Mouse (Mus musculus): ENCODE data around the gene Ppp1r10. TPM values are rescaled to one million over a fixed set of nuclear protein-coding genes. Genes with fewer than 3 reads are reported as not detected.

The Ppp1r10 gene
- polyA plus RNA-seq, 1 experiment from 2014 or later: 47.1 TPM

- Histone ChIP-seq H3K9me3 (no peaks in the 10 kb centered on the region), H3K27me3 (replicated peaks) (no peaks in the 10 kb centered on the region), H3K4me1 (peaks cover 31% of the 10 kb centered on the region), H3K36me3 (replicated peaks) (peaks cover 24% of the 10 kb centered on the region), H3K9ac (peak overlapping the region; percentile 90), H3K27ac (peak overlapping the region; percentile 92), H3K4me2 (peak overlapping the region; percentile 88), H3K4me3 (peak overlapping the region; percentile 74)
- 24% methylated on average over 20 of the region's 20 CpGs for WGBS
- ATAC-seq (replicated peaks): peak; percentile 56
Measured at GRCm38 (mm10) chr17:35909186-35909918, 6.9 kb upstream of the Ppp1r10 start.

- WGBS: 3% methylated on average over 25 of the region's 25 CpGs
- peaks cover 33% of the 10 kb centered on the region for H3K4me1 ChIP-seq
- peak within 1 kb of the TSS; percentile 74 for H3K4me3 ChIP-seq
- H3K27me3 ChIP-seq (replicated peaks): no peaks in the 10 kb centered on the region
- peak; percentile 91 for ATAC-seq (replicated peaks)
- H3K27ac ChIP-seq: peak within 1 kb of the TSS; percentile 92
- peak within 1 kb of the TSS; percentile 88 for H3K4me2 ChIP-seq
- no peaks in the 10 kb centered on the region for H3K9me3 ChIP-seq
- peak within 1 kb of the TSS; percentile 90 for H3K9ac ChIP-seq
- H3K36me3 ChIP-seq (replicated peaks): peaks cover 19% of the 10 kb centered on the region
Measured at GRCm38 (mm10) chr17:35909919-35910369, 6.3 kb upstream of the Ppp1r10 start, which contains the start of gene Atat1. Atat1 (minus strand) TSS chr17:35910075.

- Histone ChIP-seq H3K4me1 (peaks cover 21% of the 10 kb centered on the region), H3K9ac (no peak overlapping the region), H3K27me3 (replicated peaks) (no peaks in the 10 kb centered on the region), H3K4me3 (peak overlapping the region; percentile 57; the same call in 1 of the 2 replicates), H3K9me3 (no peaks in the 10 kb centered on the region), H3K27ac (no peak overlapping the region), H3K4me2 (peak overlapping the region; percentile 61; the same call in 1 of the 2 replicates), H3K36me3 (replicated peaks) (0 out of 2 replicates have a peak, but pooled peaks cover 5% of the 10 kb centered on the region)
- no peak for ATAC-seq (replicated peaks)
- 88% methylated on average over 6 of the region's 6 CpGs for WGBS
Measured at GRCm38 (mm10) chr17:35914975-35915374, 1.3 kb upstream of the Ppp1r10 start.

DNA sequence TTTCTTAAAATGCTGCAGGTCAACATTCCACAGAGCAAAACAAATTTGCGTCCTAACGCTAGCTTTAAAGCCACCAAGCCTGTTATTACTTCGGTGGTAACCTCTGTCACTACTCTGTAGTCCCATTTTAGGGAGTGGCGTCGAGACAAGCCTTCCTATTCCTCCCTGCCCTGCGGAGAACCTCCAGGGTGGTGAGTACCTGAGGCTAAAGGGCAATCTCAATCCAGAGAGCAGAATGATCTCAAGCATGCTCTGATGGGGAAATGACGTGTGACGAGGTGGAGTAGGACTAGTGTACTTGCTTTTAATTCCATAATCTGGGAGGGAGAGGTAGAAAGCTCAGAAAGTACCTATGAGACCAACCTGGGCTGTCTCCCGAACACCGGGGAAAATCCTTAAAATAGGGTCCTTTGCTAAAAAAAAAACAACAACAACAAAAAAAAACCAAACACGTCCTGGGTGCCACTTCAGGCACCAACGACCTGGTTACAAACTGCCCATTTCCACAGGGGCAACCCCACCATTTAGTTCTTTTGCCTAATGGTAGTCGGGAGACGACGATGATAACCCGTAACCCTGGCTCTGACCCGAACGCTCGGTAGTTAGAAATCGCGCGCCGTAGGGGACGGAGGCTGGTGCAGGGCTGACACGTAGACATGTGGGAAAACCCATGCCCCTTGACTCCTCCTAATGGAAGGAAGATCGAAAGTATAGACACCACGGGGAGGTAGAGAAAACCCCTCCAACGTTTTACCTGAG lies 517 bp upstream of the Ppp1r10 start:
- 4% methylated on average over 28 of the region's 28 CpGs for WGBS
- Histone ChIP-seq H3K4me3 (peak overlapping the region; percentile 57), H3K4me1 (peaks cover 27% of the 10 kb centered on the region), H3K27ac (peak overlapping the region; percentile 96), H3K9me3 (no peaks in the 10 kb centered on the region), H3K4me2 (peak overlapping the region; percentile 61), H3K27me3 (replicated peaks) (no peaks in the 10 kb centered on the region), H3K9ac (peak overlapping the region; percentile 52), H3K36me3 (replicated peaks) (0 out of 2 replicates have a peak, but pooled peaks cover 5% of the 10 kb centered on the region)
- ATAC-seq (replicated peaks): no peak

DNA sequence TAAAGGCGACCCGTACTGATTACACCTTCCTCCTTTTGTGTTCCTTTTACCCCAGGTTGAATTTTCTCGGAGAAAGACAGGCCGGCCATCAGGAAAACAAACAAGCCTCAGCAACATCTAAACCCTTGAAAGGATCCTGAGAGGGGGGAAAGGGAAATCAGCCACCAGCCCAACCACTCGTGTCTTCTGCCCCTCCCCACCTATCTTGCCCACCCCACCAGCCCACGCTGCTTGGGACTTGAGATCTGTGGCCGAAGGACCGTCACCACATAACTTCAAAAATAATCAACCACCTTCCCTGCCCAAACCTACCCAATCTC lies 869 bp downstream of the Ppp1r10 start:
- H3K27me3 ChIP-seq (replicated peaks): no peaks in the 10 kb centered on the region
- H3K4me2 ChIP-seq: peak overlapping the region; percentile 75
- peak overlapping the region; percentile 89 for H3K9ac ChIP-seq
- H3K27ac ChIP-seq: peak overlapping the region; percentile 96
- 0 out of 2 replicates have a peak, but pooled peaks cover 5% of the 10 kb centered on the region for H3K36me3 ChIP-seq (replicated peaks)
- ATAC-seq (replicated peaks): no peak
- under 1% methylated on average over 8 of the region's 8 CpGs for WGBS
- peaks cover 40% of the 10 kb centered on the region for H3K4me1 ChIP-seq
- no peaks in the 10 kb centered on the region for H3K9me3 ChIP-seq
- H3K4me3 ChIP-seq: peak overlapping the region; percentile 57

DNA sequence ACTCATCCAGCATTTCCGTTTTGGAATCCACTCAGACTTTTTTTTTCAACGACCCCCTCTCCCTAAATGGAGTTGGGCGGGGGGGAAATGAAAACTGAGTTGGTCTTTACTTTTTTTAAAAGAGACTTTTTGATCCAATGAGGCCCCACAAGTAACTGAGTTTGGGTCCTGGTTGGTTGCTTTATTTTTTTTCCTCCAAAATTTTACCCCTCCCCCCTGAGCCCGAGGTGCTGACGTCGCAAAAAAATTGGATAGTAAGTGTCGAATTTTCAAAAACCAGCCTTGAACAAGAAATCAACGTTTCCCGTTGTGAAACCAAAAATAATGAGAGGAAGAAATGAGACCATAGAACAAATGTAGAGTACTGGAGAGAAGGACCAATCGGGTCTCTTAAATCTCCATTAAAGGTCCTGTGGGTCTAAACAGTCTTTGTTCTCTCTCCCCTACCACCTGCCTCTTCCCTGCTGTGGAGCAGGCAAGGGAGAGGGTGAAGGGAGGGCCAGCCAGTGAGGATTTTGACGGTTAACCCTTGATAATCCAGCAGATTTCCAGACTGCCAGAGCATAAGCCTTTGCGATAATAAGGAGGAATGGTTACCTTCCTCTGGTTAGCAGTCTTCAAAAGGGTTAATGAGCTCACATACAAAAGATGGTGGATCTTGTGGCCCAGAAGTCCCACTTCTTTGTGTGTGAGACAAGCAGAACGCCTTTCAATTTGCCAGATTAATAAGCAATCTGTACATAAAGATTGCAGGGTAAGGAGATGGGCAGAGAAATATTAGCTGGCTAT lies 1.4 kb downstream of the Ppp1r10 start:
- Histone ChIP-seq H3K9me3 (no peaks in the 10 kb centered on the region), H3K9ac (peak overlapping the region; percentile 89), H3K27me3 (replicated peaks) (no peaks in the 10 kb centered on the region), H3K36me3 (replicated peaks) (0 out of 2 replicates have a peak, but pooled peaks cover 5% of the 10 kb centered on the region), H3K27ac (peak overlapping the region; percentile 96), H3K4me1 (peaks cover 46% of the 10 kb centered on the region), H3K4me3 (peak overlapping the region; percentile 57), H3K4me2 (peak overlapping the region; percentile 75)
- ATAC-seq (replicated peaks): peak; percentile 4; the same call in 1 of the 2 replicates
- WGBS: under 1% methylated on average over 13 of the region's 13 CpGs

DNA sequence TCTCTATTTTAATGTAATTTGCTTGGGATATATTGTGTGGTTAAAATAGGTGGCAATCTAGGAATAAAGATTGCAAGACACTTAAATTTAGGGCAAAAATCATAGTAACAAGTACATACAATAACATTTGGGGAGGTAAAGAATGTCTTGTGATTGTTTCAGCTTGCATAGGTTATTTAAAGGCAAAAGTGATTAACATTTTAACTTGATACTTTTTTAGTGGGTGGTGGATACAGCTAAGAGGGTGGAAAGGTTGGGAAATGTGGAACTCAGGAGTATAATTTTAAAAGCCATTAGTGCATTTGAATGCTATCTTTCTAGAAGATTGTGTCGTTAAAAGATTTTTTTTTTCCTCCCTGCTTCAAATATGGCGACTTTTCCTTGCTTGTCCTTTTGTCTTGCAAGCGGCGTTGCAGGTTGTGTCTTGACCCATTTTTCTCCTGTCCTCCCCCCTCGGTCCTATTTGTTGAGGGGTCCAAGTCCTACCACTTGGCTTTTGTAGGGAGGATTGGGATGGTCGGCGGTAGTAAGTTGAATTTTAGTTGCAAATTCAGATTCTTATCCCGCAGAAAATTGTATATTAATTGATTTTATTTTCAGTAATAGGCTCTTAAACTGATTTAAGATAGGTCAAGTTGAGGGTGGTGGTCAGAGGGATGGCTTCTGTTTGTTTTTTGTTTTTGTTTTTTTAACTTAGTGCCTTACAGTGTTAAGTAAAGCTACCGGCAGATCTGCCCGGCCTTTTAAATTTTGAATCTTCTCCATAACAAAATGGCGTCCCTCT lies 2.2 kb downstream of the Ppp1r10 start:
- Histone ChIP-seq H3K4me1 (peaks cover 49% of the 10 kb centered on the region), H3K27ac (peak overlapping the region; percentile 96), H3K36me3 (replicated peaks) (no peaks in the 10 kb centered on the region), H3K4me2 (peak overlapping the region; percentile 75), H3K9me3 (no peaks in the 10 kb centered on the region), H3K9ac (peak overlapping the region; percentile 89), H3K4me3 (peak overlapping the region; percentile 57), H3K27me3 (replicated peaks) (no peaks in the 10 kb centered on the region)
- WGBS: under 1% methylated on average over 11 of the region's 11 CpGs
- ATAC-seq (replicated peaks): no peak

- Histone ChIP-seq H3K27ac (peak overlapping the region; percentile 96), H3K4me3 (peak overlapping the region; percentile 57), H3K4me1 (peaks cover 49% of the 10 kb centered on the region), H3K9ac (peak overlapping the region; percentile 53), H3K27me3 (replicated peaks) (no peaks in the 10 kb centered on the region), H3K36me3 (replicated peaks) (peaks cover 7% of the 10 kb centered on the region; the same call in 1 of the 2 replicates), H3K9me3 (no peaks in the 10 kb centered on the region), H3K4me2 (peak overlapping the region; percentile 75)
- ATAC-seq (replicated peaks): peak; percentile 46
- WGBS: 5% methylated on average over 7 of the region's 7 CpGs
Measured at GRCm38 (mm10) chr17:35919060-35919715, 3.0 kb downstream of the Ppp1r10 start.

DNA sequence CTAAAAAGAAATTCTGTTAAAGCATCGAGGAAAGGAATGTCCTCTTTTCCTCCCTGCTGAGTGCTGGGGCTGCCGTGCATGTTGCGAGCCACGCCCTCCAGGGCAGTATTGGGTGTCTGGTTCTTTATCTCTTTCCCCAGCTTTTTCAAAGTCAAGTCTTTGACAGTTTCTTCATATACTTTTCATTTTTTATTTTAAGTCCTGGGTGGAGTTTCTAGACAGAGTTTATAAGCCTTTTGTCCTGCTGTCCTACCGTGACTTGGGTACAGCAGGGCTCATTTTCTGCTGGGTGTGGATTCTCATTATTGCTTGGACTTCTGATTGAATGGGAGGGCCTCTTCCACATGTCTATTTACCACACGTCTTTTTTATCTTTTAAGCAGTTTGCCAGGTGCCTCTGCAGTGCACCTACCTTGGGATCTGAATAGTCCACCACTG lies 3.6 kb downstream of the Ppp1r10 start:
- WGBS: 36% methylated on average over 6 of the region's 6 CpGs
- H3K4me2 ChIP-seq: peak overlapping the region; percentile 75
- ATAC-seq (replicated peaks): no peak

DNA sequence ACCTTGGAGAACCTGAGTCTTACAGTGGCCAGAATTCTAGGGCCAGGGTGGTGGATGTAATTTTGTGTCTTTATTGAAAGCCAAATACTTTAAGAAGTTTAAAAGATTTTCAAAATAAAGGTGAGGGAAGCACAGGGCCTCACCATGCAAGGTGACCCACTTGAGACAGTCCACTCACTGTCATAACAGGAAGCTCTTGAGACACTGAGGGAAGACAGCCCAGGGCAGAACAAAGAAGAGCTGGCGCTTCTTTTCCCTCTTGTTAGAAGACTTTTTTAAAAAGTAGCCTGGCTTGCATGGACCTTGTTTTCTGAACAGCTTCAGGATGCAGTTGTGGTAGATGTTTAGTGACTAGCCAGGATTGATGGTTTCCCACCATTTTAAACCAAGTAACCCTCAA lies 4.2 kb downstream of the Ppp1r10 start:
- H3K9ac ChIP-seq: peak overlapping the region; percentile 53
- H3K27me3 ChIP-seq (replicated peaks): no peaks in the 10 kb centered on the region
- H3K27ac ChIP-seq: peak overlapping the region; percentile 96
- H3K4me1 ChIP-seq: peaks cover 43% of the 10 kb centered on the region
- WGBS: 72% methylated on average over 1 of the region's 1 CpGs
- H3K9me3 ChIP-seq: no peaks in the 10 kb centered on the region
- peak overlapping the region; percentile 75 for H3K4me2 ChIP-seq
- no peak for ATAC-seq (replicated peaks)
- H3K4me3 ChIP-seq: peak overlapping the region; percentile 57
- H3K36me3 ChIP-seq (replicated peaks): peaks cover 15% of the 10 kb centered on the region

More for the DNA sequence above, 3.6 kb downstream of the Ppp1r10 start:
- H3K4me3 ChIP-seq: peak overlapping the region; percentile 57
- peak overlapping the region; percentile 96 for H3K27ac ChIP-seq
- peaks cover 10% of the 10 kb centered on the region for H3K36me3 ChIP-seq (replicated peaks)
- no peaks in the 10 kb centered on the region for H3K9me3 ChIP-seq
- H3K4me1 ChIP-seq: peaks cover 48% of the 10 kb centered on the region
- no peaks in the 10 kb centered on the region for H3K27me3 ChIP-seq (replicated peaks)
- H3K9ac ChIP-seq: peak overlapping the region; percentile 53

All from midbrain, embryonic 15.5 days (tissue).